Mouse (Mus musculus) cortical plate, adult 2 months (tissue): ENCODE results near the gene Atf3. TPM values are rescaled to one million over a fixed set of nuclear protein-coding genes. Genes with fewer than 3 reads are reported as not detected.

Experiments
- H3K27ac ChIP-seq: fragments of 200-500 bp; 2 replicates; pipeline ENCODE4 v1.5.1; 2012; ENCODE audit warnings: low read length, control low read depth, inconsistent platforms; ENCODE audit not compliant: insufficient read depth
- H3K4me1 ChIP-seq: fragments of 200-500 bp; 2 replicates; pipeline ENCODE4 v1.6.1; 2011; ENCODE audit warnings: low read length; ENCODE audit not compliant: control insufficient read depth, insufficient read depth
- H3K4me3 ChIP-seq: fragments of 200-500 bp; 2 replicates; pipeline ENCODE4 v1.5.1; 2011; ENCODE audit warnings: mild to moderate bottlenecking, low read length, control low read depth; ENCODE audit not compliant: insufficient read depth
- CTCF ChIP-seq: fragments of 200-500 bp; IDR thresholded peaks from 2 replicates; pipeline ENCODE4 v1.5.1; 2011; ENCODE audit warnings: mild to moderate bottlenecking, control low read depth, low read length; ENCODE audit not compliant: insufficient read depth; ENCODE audit errors: extremely low read depth
- POLR2A ChIP-seq: fragments of 200-500 bp; IDR thresholded peaks from 2 replicates; pipeline ENCODE4 v1.6.1; 2011; ENCODE audit warnings: mild to moderate bottlenecking, low read length, control low read depth; ENCODE audit not compliant: insufficient read depth; ENCODE audit errors: extremely low read depth
- polyA plus RNA-seq: library from polyadenylated mRNA; depleted of rRNA; stranded (reverse); fragments of >200 nt; gene quantifications from 2 replicates; pipeline ENCODE4 v1.2.3, GENCODE M21; 2012; rRNA removed

Gene Atf3
- polyA plus RNA-seq, 1 experiment: 0.73 TPM

DNA sequence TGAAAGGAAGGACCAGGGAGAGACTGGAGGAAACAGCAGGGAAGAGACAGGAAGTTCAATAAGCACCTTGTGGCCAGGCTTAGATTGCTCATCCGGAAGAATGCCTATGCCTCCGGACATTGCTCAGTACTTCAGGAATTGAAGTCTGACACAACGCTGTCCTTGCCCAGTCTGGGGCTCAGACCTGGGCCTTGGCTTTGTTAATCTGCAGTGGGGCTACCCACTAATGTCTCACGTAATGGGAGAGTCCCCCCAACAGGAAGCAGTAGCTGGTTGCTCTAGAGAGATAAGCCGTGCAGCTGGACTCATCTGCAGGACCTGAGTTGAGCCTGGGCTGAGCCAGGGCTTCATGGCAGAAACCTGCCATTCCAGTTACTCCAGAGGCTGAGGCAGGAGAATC, 84.9 kb downstream of the Atf3 start:
- TF ChIP-seq POLR2A (no peak), CTCF (no peak)
- H3K27ac ChIP-seq: no peak overlapping the region
- no peaks in the 10 kb centered on the region for H3K4me1 ChIP-seq
- H3K4me3 ChIP-seq: no peak overlapping the region

DNA sequence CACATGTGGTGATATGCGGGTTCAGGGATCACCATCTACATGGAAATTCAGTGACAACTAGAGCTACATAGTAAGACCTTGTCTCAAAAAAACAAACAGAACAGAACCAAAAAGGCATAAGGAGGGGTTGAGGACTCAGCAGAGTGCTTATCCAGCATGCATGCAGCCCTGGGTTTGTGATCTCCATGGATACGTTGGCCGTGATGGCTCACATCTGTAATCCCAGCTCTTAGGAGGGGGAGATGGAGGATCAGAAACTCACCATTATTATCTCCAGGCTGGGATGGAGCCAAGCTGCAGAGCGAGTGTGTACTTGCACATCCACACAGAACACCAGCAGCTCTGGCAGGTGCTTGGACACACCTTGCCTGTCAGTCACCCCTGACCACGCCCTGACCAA, 85.6 kb downstream of the Atf3 start:
- no peaks in the 10 kb centered on the region for H3K4me1 ChIP-seq
- TF ChIP-seq CTCF (no peak), POLR2A (no peak)
- H3K27ac ChIP-seq: no peak overlapping the region
- H3K4me3 ChIP-seq: no peak overlapping the region

DNA sequence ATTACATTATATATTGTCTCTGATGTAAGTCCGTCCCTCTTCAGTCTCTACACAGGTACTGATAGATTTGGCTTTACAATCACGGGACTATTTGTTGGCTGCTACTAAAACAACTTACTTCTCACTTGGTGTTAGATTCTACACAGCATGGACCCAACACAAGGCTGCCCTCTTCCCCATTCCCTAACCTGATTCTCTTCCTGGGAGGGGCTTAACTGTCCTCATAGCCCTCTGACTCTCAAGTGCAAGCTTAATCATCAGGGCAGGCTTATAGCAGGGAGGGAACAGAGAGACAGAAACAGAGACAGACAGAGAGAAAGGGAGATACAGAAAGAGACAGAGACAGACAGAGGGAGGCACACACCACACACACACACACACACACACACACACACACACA, 86.1 kb downstream of the Atf3 start:
- no peak overlapping the region for H3K27ac ChIP-seq
- H3K4me3 ChIP-seq: no peak overlapping the region
- TF ChIP-seq POLR2A (no peak), CTCF (no peak)
- H3K4me1 ChIP-seq: no peaks in the 10 kb centered on the region

DNA sequence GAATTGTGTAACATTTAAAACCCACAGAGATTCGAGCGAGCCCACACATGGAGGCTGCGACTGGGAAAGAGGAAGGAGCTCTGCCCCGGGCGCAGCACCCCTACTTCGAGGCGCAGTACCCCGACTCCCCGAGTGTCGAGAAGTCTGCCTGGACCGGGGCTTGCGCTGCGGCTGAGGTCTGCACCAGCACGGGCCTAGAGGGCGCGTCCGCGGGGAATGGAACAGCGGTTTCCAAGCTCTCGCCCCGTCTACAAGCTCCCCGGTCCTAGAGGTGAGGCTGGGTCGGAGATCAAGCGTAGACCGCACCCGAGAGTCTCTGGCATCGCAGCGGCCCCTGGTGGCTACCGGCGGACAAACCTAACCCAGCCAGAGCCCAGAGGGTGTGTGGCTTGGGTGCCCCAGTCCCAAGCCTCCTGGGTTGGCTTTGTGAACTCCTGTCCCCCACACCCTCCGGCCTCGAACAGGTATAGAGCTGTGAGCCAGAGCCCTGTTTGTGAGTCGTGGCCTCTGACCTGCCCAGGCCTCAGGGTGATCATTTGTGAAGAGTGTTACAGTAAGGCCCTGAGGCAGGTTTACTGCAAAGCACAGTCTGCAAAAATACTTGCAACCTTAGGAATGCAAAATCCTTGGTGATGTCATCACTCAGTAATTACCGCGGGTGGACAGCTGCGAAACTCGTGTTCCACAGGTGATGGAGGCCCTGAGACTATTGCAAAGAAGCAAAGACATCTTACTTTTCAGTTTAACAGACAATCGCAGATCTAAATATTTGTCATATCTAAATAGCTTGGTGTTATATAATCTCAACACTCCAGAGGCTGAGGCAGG, 91.8 kb downstream of the Atf3 start:
- H3K4me1 ChIP-seq: no peaks in the 10 kb centered on the region
- H3K4me3 ChIP-seq: no peak overlapping the region
- TF ChIP-seq POLR2A: no peak
- TF ChIP-seq CTCF: peak; percentile 43
- no peak overlapping the region for H3K27ac ChIP-seq

DNA sequence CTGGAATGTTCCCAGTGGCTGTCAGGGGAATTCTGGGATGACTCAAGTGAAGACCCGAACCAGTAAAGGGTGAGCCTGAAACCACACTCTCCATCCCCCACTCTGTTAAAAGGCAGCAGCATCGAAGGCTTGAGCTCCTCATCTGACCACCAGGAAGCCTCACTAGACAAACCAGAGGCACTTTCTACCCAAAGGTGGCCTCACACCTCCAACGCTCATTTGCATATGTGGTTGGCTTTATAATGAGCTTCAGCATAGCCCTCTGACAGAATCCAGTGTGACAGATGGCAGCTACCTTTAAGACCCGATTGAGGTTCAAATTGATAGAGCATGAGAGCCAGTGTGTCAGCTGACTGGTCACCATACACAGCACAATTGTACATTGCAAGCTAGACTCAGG, 93.6 kb downstream of the Atf3 start:
- H3K27ac ChIP-seq: no peak overlapping the region
- TF ChIP-seq CTCF (no peak), POLR2A (no peak)
- H3K4me3 ChIP-seq: no peak overlapping the region
- no peaks in the 10 kb centered on the region for H3K4me1 ChIP-seq

DNA sequence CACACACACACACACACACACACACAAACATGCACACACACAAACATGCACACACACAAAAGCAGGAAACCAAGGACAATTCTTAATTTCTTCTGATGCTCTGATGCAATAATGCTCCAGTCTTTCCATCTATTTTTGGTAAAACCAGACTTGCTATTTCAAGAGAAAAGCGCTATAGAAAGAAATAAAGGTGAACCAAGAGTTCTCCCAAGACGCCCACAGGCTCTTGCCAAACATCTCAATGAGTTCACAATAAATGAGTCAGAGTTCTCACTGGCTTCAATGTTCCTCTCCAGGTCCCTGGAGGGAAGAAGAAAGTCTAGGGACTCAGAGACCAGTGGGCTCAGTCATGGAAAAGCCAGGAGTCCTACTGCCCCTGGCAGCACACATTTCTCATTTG, 94.1 kb downstream of the Atf3 start:
- TF ChIP-seq CTCF (no peak), POLR2A (no peak)
- Histone ChIP-seq H3K4me3 (no peak overlapping the region), H3K4me1 (no peaks in the 10 kb centered on the region), H3K27ac (no peak overlapping the region)

DNA sequence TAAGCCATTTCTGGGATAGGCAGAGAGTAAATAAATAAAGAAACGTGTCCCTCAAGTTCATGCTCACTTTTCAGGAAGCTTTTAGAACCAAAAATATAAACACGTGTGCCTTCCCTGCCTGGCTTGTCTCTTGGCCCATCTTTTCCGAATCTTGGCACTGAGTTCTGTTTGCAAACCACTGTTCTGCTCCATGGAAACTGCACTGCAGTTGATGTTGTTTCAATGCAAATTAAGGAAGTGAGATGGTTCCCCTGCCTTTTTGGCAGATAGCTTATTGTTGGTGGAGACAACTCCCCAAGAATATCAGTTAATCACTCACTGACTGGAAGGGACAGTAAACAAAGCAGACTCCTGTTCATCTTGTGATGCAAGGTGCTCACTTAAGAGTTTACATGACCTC, 95.1 kb downstream of the Atf3 start:
- H3K4me3 ChIP-seq: no peak overlapping the region
- TF ChIP-seq CTCF (no peak), POLR2A (no peak)
- no peaks in the 10 kb centered on the region for H3K4me1 ChIP-seq
- no peak overlapping the region for H3K27ac ChIP-seq

Other genes with a start within 250 kb of the Atf3 start
- 1.9 and 2.0 TPM in 2 replicates for gene Vash2, start 238.7 kb downstream of the Atf3 start, polyA plus RNA-seq
- 16.9 and 17.0 TPM in 2 replicates for gene Flvcr1, start 191.9 kb downstream of the Atf3 start, polyA plus RNA-seq
- gene Spata45, start 181.4 kb downstream of the Atf3 start, polyA plus RNA-seq: not detected in 2 replicates
- gene Tatdn3, start 155.1 kb downstream of the Atf3 start, polyA plus RNA-seq: 60.7 and 62.4 TPM in 2 replicates
- 0.52 and 0.61 TPM in 2 replicates for gene Nsl1, start 155.0 kb downstream of the Atf3 start, polyA plus RNA-seq
- gene Batf3, start 120.2 kb downstream of the Atf3 start, polyA plus RNA-seq: 3.2 and 4.8 TPM in 2 replicates
- gene Fam71a, start 53.2 kb downstream of the Atf3 start, polyA plus RNA-seq: not detected in 2 replicates
- gene Nenf, start 100.2 kb upstream of the Atf3 start, polyA plus RNA-seq: 170 and 175 TPM in 2 replicates
- gene Tmem206, start 107.9 kb upstream of the Atf3 start, polyA plus RNA-seq: 9.9 and 10.3 TPM in 2 replicates
- gene Ppp2r5a, start 185.2 kb upstream of the Atf3 start, polyA plus RNA-seq: 79.8 and 82.1 TPM in 2 replicates